Mouse (Mus musculus) mouse embryonic stem cell (cell line): ENCODE data around the gene Med12l.

Experiments used
- in situ Hi-C, 2 experiments: fragments of 300-500 bp; cut with MboI; formaldehyde crosslinking; loops; 1 replicate in 1 of 2; 3 replicates in 1 of 2; pipeline ENCODE4 v1.14.3; 2019 to 2020; ENCODE audit warnings: low sequenced_read_pairs in 2 of 2, low pct_unique_long_range_greater_than_20kb in 1 of 2, mixed read lengths in 1 of 2; ENCODE audit not compliant: unreplicated experiment in 1 of 2

Gene Med12l

DNA sequence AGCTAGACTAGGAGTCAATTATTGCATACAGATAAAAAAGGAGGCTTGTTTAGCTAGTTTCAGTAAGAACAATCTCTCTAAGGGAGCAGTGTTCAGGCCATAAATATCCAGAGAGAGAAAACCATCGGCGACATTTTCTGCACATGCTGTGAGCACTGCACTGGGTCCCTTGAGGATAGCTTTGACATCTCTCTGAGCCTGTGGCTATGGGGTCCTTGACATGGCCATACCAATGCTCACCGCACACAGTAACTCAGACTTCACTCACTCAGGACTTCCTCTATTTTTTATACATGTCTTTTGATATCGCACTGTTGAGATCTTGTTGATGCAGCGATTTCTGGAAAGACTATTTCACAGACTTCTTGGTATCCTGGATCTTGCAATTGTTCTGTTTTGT lies 151.4 kb downstream of the Med12l start:
- in situ Hi-C loops: no loop called here

DNA sequence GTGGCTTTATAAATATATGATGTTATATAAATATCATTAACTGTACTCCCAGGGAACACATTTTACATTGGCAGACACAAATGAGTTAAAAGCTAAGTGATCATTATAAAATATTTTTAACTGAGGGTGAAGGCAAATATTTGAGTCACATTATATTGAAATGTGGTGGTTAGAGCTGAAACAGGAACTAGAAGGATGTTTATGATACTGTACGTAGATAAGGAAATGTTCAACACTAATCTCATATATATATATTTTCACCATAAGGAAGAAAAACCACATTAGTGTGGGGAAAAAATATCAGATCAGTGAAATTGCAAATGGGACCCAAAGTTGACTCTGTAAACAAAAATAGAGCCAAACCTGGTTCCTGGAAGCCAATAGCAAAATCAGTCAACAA lies 154.8 kb downstream of the Med12l start:
- in situ Hi-C loops: no loop called here

DNA sequence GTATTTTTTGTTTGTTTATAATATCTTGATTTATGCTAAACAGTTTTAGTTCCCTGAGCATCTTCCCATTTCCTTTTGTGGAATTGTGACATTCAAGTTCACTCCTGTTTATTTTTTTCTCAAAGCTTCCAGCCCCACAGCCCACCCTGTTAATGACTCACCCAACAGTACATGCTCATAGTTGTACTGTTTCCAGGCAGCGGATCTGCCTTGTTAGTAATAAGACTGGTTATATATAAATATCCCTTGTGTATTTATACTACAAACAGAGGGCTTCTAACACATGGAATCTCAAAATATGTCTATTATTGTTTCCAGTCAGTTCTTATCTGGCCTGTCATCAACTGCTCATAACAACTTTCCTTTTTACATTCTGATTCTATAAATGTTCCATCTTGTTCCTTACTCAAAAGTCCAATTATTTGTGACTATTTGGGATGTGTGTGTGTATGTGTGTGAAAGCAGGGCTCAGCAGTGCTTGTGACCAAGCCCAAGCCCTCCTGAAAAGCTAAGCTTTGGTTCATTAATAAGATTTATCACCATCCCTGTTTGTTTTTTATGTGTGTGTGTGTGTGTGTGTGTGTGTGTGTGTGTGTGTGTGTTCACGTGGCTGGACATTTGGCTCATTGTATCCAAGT lies 161.9 kb downstream of the Med12l start:
- in situ Hi-C loops: no loop called here

DNA sequence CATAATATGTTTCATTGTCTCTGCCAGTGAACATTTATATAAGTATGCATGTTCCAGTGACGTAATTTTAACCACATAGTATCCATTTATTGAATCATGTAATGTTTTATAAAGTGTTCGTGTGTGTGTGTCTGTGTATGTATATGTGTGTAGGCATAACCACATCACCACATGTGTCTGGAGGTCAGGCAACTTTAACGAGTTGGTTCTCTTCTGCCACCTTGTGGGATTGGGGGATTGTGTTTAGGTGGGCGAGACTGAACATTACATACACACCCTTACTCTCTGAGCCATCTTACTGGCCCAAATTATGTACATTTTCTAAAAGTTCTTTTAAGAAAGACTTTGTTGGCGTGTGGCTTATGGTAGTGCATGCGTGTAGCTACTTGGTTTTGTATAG lies 162.9 kb downstream of the Med12l start:
- in situ Hi-C loops: no loop called here

DNA sequence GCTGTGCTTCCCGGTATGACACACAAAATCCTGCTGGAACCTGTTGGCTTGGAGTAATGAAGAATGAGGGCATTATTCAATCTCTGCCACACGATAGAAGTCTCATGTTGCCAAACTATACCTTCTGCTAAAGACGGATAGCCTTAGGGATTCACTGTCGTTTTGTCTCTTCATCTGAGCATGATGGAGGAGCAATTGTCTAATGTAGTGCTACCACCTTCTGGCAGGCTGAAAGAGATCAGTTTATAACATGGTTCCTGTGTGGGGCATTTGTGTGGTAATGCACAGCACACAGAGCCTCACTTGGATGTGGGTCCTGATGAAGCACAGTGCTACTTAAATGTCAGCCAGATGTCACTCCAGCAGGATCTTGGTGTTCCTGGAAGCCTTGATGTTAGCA lies 163.6 kb downstream of the Med12l start:
- in situ Hi-C loops: no loop called here

DNA sequence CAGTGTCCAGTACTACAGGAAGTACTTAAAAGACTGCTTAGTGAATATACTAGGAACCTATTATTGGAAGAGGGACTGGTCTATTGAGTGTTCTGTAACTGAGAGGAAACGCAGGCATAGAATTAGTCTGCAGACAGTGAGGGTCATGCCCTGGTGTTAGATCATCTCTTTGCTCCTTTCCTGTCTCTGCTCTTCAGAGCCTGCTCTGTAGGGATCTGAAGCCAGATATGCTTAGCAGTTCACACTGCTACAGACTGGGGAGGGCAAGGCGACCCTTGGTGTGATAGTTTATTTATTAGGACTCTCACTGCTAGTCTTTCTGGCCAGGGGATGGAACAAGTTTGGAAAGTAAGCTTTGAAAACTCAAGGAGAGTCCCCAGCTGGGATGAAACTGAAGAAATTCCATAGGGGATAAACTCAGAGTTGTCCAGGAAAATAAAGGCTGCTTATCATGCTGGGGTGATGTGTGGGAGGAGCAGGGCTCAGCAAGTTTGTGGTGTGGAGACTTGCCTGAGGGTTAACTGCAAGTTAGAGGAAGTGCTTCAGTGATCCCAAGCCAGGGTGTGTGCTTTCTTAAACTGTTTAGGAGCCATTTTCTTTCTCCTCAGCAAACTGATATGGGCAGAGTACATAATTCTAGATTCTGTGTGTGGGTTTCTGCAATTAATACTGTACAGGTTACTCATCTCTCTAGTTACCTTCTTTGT lies 164.4 kb downstream of the Med12l start:
- in situ Hi-C loops: no loop called here

DNA sequence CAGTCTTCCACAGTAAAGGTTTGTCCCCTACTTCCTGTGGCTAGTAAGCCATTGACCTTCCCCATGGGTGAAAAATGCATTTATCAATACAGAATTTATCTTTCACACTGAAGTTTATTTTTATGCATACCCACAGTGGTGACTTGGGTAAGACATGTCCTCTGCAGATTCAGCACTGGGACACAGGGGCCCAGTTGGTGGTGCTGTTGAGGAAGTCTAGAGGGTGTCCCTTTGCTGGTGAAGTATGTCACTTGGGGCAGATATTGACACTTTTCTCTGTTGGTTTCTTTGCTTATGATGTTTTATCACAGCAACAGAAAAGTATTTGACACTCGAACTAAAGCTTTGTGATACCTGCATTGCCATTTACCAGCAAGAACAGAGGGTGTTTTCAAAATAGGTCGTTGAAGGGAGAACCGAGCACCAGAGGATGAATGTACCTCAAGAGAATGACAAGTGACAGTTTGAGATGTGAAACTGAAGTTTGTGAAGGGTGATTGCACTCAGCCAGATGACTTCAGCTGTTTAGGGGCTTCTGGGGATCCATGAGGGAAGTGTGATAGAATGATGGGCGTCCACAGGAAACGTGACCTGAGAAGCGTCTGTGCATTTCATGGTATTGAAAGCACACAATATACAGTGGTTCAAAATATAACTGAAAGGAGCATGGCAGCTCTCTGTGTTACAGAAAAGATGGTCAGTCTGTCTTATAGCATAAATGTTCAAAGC lies 169.0 kb downstream of the Med12l start:
- in situ Hi-C loops: no loop called here

DNA sequence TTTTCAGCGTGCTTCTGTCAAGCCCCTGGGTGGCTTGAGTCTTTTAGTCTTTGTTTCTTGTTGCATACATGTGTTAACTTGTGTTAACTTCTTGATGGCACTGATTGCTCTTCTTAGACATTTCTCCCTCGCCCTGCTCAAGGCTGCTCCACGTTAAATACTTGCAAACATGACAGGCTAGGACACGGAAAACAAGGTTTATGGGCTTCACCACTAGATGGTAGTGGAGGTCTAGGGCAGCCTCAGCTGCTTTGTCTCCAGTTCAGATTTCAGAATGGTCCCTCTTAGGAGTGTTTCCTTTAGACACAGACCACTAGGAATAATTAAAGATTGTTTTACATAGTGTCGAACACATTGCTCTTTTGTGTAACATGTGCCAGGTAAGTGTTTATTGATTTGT lies 169.6 kb downstream of the Med12l start:
- in situ Hi-C loops: no loop called here

DNA sequence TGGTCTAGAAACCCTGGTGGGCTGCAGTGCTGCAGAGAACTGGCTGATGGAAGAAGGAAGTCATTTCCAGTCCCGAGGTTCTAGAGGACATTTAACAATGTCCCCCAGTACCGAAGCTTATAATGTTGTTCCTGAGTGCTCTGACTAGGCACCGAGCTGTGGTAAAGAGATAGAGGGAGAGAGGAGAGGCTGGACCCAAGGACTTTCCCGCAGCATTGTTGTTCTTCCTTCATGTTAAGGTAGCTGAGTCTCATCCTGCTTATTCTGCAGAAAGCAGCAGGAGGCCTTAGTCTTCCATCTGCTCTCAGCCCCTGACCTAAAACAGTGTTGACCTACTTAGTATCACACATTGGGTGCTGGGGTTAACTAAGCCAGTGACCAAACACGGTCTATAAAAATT lies 171.2 kb downstream of the Med12l start:
- in situ Hi-C loops: no loop called here

DNA sequence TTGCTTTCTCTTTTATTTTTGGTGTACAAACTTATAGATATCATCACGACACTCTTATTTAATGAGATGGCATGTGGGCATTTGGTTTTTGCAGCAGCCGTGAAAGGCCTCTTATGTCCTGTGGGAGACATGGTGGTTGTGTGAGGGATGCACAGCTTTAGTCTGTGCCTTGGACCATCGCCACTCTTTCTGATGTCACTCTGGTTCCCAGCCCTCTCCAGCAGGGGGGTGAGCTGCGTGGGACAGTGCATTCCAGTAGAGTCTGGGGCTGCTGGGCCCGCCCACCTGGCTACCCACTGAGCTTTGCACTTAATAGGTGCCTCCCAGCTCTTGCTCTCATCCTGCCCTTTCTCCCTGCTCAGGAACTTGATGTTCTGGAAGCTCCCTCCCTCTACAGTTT lies 175.5 kb downstream of the Med12l start:
- in situ Hi-C loops: no loop called here

DNA sequence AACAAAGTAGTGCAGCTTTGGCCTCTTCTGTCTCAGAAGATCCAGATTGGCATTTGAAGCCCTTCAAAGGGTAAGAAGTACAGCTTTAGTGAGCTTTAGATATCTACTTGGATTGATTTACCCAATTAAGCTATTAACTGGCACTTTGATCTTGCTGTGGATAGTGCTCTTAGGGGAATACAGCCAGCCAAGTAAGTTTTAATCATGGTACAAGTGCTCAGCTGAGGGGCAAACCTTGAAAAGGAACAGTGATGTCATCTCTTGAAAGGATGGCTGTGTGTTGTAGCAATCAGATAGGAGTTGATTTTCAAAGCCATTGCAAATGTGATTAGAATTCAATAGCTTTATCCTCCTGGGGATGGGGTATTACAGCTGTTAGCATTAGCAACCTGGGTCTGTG lies 176.5 kb downstream of the Med12l start:
- in situ Hi-C loops: no loop called here

DNA sequence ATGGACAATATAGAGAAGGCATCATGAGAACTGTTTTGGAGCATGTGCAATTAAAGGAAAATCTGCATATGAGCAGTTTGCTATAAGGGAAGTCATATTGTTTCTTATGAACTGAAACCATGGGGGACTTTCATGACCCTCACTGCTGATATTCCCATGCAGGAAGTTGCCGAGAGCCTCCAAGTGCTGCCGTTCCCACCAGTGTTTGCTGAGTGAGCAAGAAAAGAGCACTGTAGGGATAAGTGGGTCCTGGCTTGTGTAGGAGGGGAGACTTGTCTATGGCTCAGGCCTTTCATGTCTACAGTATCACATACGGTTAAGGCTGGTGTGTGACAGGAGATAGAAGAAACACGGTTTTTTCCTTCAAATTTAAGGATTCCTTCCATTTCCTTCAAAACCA lies 180.0 kb downstream of the Med12l start:
- in situ Hi-C loops: no loop called here

DNA sequence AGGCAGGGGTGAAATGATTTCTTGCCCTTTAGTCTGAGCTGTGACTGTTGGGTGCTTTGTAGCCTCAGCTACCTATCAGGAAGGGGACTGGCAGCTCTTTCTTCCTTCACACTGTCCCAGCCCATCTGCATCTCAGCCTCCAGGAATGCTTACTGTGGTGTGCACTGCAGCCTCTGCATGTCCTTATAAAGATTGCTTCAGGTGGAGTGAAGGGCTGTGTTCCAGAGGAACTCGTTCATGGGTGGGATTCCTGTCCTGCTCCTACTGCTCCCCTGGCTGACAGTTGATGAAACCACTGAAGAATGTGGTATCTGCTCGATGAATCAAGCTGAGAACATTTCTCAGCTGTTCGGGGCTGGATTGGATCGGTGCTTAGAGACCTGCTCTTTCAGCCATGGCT lies 181.7 kb downstream of the Med12l start:
- in situ Hi-C loops: no loop called here

DNA sequence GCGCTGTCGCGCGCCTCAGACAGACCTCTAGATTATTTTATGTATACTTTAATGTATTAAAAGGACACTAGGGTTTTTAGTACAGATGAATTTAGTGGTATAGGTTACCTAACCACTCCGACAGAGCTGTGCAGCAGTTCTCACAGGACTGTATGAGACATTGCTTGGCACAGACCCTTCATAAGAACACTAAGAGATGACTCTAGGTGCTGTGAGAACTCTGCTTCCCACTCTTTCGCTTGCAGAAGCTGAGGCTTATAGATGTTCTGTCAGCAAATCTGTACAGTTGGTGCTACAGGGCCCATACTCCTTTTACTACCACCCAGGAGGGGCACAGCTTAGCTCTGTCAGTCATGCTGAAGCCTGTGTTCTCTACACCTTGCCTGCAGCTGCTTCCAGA lies 186.0 kb downstream of the Med12l start:
- in situ Hi-C loops: no loop called here

DNA sequence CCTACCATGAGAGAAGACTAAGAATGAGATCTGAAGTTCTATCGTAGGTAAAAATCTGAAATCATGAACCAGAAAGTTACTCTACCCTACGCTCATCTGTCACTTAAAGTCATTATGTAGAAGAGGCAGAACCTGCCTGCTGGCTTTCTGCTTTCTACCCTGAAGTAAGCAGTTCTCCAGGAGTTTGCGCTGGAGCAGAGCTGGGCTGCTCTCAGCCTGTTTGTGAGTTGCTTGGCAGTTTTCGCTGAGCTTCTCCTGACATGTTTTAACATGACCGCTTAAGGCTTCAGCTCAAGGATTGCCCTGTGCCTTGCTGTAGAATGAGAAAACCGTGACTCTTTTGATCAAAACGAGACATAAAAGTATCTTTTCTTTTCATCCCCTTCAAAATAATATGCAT lies 188.5 kb downstream of the Med12l start:
- in situ Hi-C loops: no loop called here

DNA sequence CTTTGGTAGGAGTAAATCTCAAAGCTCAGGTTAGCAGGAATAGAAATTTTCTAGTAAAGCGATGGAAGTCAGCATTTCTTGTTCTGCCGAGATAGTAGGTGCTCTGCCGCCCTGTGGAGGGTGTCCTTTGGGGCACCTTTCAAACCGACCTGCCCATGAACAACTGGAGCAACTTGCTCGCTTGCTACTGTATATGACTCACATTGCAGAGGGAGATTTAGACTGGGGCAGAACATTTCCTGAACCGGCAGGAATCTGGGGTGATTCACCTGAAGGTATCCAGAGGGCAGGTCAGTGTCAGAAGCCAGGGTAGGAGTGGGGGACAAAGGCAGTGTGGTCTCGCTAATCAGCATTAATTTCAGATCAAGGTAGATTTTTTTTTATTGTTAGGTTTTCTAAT lies 189.3 kb downstream of the Med12l start, which contains the start of gene Gpr87:
Gpr87 (minus strand) TSS at position 167 of the 400 bp plus-strand sequence.
- in situ Hi-C loops: no loop called here

DNA sequence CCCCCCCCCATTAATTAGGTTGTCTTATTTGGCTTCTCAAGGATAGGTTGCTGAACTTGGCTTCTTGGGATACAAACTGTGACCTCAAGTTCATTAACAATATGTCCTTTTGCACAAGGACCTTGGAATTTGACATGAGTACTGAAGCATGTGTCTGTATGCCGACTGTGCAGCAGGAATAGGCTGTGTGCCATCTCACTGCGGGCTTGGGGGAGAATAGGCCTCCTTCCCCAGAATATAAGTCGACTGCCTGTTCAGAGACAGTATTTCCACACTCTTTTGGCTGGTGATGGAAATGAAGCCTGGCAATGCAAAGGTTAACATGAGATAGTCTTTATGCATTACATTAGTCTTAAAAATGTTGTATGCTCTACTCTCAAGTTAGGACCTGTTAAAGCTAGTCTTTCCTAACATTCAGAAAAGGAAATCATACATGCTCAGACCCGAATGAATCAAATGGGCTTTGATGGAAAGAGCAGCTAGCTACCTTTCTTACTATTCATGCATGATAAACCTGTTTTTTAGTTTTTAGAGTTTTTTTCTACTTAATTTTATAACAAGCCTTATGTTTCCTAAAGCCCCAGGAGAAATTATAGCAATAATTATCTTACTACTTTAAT lies 191.8 kb downstream of the Med12l start:
- in situ Hi-C loops: no loop called here

DNA sequence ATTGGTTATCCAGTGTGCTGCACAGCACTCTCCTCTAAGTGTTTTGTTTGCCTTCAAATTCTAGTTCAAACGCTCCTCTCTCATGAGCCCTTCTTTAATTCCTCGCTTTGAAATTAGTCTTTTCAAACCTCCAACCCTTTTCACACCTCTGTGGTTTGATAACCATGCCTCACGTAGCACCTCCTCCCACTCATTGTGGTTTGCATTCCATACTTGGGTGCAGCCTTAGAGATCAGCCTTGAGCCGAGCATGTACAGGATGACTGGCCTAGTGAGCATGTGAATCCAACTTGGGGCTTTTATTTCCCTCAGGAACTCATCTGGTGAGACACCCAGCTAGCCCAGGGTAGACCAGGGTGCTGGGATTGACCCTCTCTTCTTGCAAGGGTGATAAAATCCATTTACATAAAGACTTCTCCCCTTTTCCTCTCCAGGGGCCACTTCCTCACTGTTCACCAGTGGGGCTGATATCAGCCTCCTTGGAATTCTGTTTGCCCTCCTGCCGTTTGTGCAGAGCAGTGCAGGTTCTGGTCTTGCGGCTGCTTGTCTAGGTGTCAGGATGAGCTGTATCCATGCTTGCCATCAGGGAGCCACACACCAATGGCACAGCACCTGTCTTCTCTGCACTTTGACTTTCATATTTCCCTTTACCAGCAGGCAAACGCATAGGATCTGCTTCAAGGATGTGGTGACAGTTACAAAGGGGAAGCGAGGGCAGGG lies 198.3 kb downstream of the Med12l start:
- in situ Hi-C loops: no loop called here
